Mouse (Mus musculus) cortical plate, adult 2 months (tissue): ENCODE data around the gene Dgke.

Experiments
- CTCF ChIP-seq: fragments of 200-500 bp; IDR thresholded peaks from 2 replicates; pipeline ENCODE4 v1.5.1; 2011; ENCODE audit warnings: mild to moderate bottlenecking, control low read depth, low read length; ENCODE audit not compliant: insufficient read depth; ENCODE audit errors: extremely low read depth
- POLR2A ChIP-seq: fragments of 200-500 bp; IDR thresholded peaks from 2 replicates; pipeline ENCODE4 v1.6.1; 2011; ENCODE audit warnings: mild to moderate bottlenecking, low read length, control low read depth; ENCODE audit not compliant: insufficient read depth; ENCODE audit errors: extremely low read depth

GRCm38 (mm10) chr11:88986616-88987015 is 80.0 kb downstream of the Dgke start:
- TF ChIP-seq CTCF: 0 out of 2 replicates have a peak, but pooled peaks have one; percentile 12
- TF ChIP-seq POLR2A: no peak
